Mouse (Mus musculus) lung, postnatal 4 days (tissue): Measurements from ENCODE around the gene Ctrl.

ENCODE experiments used
- DNase-seq, 2 experiments: peaks; one replicate each; pipeline ENCODE4 v3.0.0; 2021

Gene Ctrl

GRCm38 (mm10) chr8:105937496-105938305 is 4.0 kb upstream of the Ctrl start:
- DNase-seq = peak in 1 of 2 experiments; percentile 59

- peak; percentile 90 to 93 for DNase-seq
These were observed 3.3 kb upstream of the Ctrl start for GRCm38 (mm10) chr8:105936866-105937475.

- no peak for DNase-seq
These were observed 2.4 kb upstream of the Ctrl start for GRCm38 (mm10) chr8:105935863-105936603.

- DNase-seq = no peak
These were observed 1.4 kb upstream of the Ctrl start for GRCm38 (mm10) chr8:105935105-105935504.

GRCm38 (mm10) chr8:105932525-105932924 is 1.1 kb downstream of the Ctrl start:
- no peak for DNase-seq

DNA sequence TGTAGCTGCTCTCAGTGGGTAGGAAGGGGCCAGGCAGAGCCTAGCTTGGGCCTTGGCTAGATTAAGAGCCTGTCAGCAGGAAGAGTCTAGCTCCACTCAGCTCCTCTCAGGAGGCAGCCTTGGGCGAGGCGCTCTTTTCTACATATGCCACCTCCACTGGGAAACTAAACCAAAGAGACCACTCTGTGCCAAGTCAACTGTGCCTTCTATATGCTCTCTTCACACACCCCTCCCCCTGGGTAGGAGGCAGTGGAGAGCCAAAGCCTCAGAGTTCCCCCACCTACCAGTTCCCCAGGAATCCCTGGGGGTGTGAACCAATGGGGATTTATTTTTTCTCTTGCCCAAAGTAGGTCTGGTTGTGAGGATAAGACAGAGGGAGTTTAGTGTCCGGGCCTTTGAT is 2.4 kb downstream of the Ctrl start:
- no peak for DNase-seq

DNA sequence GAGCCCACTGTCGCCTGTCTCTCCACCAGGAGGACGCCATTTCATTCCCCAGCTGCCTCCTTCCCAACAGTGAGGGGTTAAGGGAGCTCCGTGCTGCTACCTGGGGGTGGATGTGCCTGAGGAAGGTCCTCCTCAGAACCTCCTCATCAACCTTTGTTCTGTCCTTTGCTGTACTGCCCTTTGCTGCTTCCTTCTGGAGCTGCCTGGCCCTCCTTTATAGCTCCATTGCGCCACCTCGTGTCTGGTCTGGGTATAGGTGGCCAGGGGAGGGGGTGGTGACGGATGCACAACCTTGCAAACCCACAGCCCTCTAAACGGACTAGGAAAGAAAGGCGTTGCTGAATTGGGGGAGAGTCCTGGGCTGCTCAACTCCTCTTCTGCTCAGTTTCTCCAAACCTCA is 3.1 kb downstream of the Ctrl start:
- peak; percentile 76 to 89 for DNase-seq

DNA sequence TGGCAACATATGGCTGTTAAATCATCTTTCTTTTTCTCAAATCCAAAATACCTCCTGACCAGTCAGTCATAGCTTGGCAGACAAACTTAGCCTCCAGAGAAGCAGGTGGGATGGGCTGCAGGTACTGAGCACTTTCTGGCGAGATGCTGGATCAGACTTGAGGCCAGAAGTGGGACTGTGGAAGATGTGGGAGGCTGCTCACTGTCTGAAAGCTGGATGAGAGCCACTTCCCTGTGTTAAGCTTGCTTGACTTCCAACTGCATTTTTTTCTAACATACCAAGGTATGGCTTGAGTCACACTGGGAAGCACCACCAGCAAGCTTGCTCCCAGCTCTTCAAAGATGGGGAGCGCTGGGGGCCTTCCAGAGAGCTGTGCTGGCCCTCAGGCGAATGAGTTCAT is 8.5 kb downstream of the Ctrl start:
- no peak for DNase-seq

DNA sequence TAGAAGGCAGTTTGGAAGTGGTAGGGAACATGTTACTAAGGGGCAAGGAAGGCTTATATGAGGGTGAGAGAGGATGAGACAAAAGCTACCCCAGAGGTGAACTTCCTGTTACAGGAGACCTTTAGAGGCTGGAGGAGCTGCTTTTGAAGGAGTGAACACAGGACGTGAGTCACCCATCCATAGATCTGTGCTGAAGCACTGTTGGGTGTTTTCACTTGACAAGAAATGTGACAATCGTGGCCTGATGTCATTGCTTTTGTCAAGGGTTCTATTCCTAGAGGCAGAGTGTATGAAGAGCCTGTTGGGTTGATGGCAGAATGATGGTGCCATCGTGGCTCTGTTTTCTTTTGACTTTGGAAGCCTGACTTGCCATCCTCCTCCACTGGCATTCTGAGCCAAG is 14.3 kb downstream of the Ctrl start:
- no peak for DNase-seq

- no peak for DNase-seq
These were observed 32.6 kb downstream of the Ctrl start for GRCm38 (mm10) chr8:105900941-105901616.

GRCm38 (mm10) chr8:105900180-105900940 is 33.3 kb downstream of the Ctrl start, which contains the start of gene Pskh1:
TSS of gene Pskh1 (plus strand) at chr8:105900441.
- DNase-seq = peak; percentile 95 to 96

GRCm38 (mm10) chr8:105897801-105898480 is 35.7 kb downstream of the Ctrl start:
- no peak for DNase-seq

- DNase-seq = peak; percentile 84 to 89
These were observed 40.3 kb downstream of the Ctrl start, which contains the start of gene Nrn1l for GRCm38 (mm10) chr8:105893339-105893738. TSS of gene Nrn1l (plus strand) at chr8:105893567.

GRCm38 (mm10) chr8:105892432-105892831 is 41.2 kb downstream of the Ctrl start:
- peak in 1 of 2 experiments; percentile 13 for DNase-seq

DNA sequence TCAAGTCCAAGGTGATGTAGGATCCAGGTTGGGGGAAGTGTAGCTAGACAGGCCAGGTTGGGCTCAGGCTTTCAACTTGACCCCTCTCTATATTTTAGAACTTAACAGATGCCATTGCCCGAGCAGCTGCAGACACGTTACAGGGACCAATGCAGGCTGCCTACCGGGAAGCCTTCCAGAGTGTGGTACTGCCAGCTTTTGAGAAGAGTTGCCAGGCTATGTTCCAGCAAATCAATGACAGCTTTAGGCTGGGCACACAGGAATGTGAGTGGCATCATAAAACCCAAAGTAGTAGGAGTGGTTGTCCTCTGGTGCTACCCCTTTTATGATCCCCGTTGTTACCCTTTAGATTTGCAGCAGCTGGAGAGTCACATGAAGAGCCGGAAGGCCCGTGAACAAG is 42.8 kb downstream of the Ctrl start:
- DNase-seq = no peak

DNA sequence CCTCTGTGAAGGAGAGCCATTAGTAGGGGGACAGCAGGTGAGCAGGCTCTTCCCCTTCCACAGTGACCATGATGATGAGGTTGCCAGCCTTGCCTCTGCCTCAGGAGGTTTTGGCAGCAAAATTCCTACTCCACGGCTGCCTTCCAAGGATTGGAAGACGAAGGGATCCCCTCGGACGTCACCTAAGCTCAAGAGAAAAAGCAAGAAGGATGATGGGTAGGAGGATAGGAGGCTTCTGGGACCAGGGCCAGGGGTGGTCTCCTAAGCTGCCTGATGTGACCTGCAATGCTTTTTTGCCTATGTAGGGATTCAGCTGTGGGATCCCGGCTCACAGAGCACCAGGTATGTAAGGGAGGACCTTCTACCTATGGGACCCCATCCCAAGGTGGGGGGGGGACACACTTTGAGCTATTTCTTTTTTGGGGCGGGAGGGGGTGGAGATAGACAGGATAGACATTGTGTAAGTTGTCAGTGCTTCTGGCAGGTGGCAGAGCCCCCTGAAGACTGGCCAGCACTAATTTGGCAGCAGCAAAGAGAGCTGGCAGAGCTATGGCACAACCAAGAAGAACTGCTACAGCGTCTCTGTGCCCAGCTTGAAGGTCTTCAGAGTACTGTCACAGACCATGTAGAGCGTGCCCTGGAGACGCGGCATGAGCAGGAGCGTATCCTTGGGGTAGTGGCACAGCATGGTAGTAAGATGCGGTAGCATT is 43.8 kb downstream of the Ctrl start:
- DNase-seq = no peak
